Mouse (Mus musculus) liver, adult 2 months (tissue): ENCODE results near the gene Zfp39. TPM values are rescaled to one million over a fixed set of nuclear protein-coding genes. Genes with fewer than 3 reads are reported as not detected.
A peak's percentile ranks its signal among the peaks of the same experiment; 100 is the strongest.

Experiments used
- DNase-seq: peaks from one replicate; pipeline ENCODE4 v3.0.0-alpha.2; 2011; ENCODE audit warnings: low read depth, low spot score; ENCODE audit errors: extremely low read depth
- H3K27ac ChIP-seq: fragments of 200-500 bp; replicated peaks from 2 replicates; pipeline ENCODE4 v1.5.1; 2012; ENCODE audit warnings: low read depth, mild to moderate bottlenecking, control low read depth, inconsistent platforms, low read length; ENCODE audit not compliant: insufficient read depth
- H3K27me3 ChIP-seq: fragments of 200-500 bp; 2 replicates; pipeline ENCODE4 v1.6.1; 2012; ENCODE audit warnings: mild to moderate bottlenecking, moderate library complexity, low read length, inconsistent platforms; ENCODE audit not compliant: control insufficient read depth, insufficient read depth
- H3K36me3 ChIP-seq: fragments of 200-500 bp; 2 replicates; pipeline ENCODE4 v1.6.1; 2012; ENCODE audit warnings: low read length, inconsistent platforms; ENCODE audit not compliant: control insufficient read depth, insufficient read depth
- H3K4me1 ChIP-seq: fragments of 200-500 bp; 2 replicates; pipeline ENCODE4 v1.6.1; 2011; ENCODE audit warnings: low read length; ENCODE audit not compliant: control insufficient read depth, insufficient read depth
- H3K4me3 ChIP-seq: fragments of 200-500 bp; 2 replicates; pipeline ENCODE4 v1.5.1; 2011; ENCODE audit warnings: low read depth, mild to moderate bottlenecking, control low read depth, low read length, moderate library complexity; ENCODE audit not compliant: insufficient read depth
- H3K79me2 ChIP-seq: fragments of 200-500 bp; 2 replicates; pipeline ENCODE4 v1.6.1; 2012; ENCODE audit warnings: inconsistent platforms, mild to moderate bottlenecking, low read length, moderate library complexity; ENCODE audit not compliant: control insufficient read depth, insufficient read depth
- H3K9ac ChIP-seq: fragments of 200-500 bp; 2 replicates; pipeline ENCODE4 v1.6.1; 2012; ENCODE audit warnings: low read depth, mild to moderate bottlenecking, control low read depth, inconsistent platforms, low read length
- CTCF ChIP-seq: fragments of 200-500 bp; IDR thresholded peaks from 2 replicates; pipeline ENCODE4 v1.5.1; 2011; ENCODE audit warnings: low read depth, low read length, control low read depth
- POLR2A ChIP-seq: fragments of 200-500 bp; IDR thresholded peaks from 2 replicates; pipeline ENCODE4 v1.6.1; 2011; ENCODE audit warnings: low read length, control low read depth; ENCODE audit not compliant: insufficient read depth; ENCODE audit errors: extremely low read depth
- WGBS: fragments of 180-500 bp; shearing (Covaris S2); methylation state at CpG from one replicate; pipeline ENCODE4 v1.1.7; 2018; 5-methylcytosine and 5-hydroxymethylcytosine counted together
- polyA plus RNA-seq: library from polyadenylated mRNA; depleted of rRNA; stranded (reverse); fragments of >200 nt; gene quantifications from 2 replicates; pipeline ENCODE4 v1.2.3, GENCODE M21; 2012
- total RNA-seq: library from RNA; depleted of rRNA; stranded (reverse); fragments of >200 nt; gene quantifications from 2 replicates; pipeline ENCODE4 v1.2.3, GENCODE M21; 2014

Gene Zfp39
- total and polyA plus RNA-seq, 2 experiments, result 0.66 to 4.9 TPM

- Histone ChIP-seq H3K4me3 (peak within 1 kb of the TSS; percentile 30; the same call in 1 of the 2 replicates), H3K36me3 (no peaks in the 10 kb centered on the region), H3K27ac (no peak within 1 kb of the TSS), H3K27me3 (peaks cover 8% of the 10 kb centered on the region; the same call in 1 of the 2 replicates), H3K9ac (no peak within 1 kb of the TSS), H3K4me1 (peaks cover 14% of the 10 kb centered on the region; the same call in 1 of the 2 replicates), H3K79me2 (no peaks in the 10 kb centered on the region)
- 2% methylated on average over 48 of the region's 48 CpGs for WGBS
- peak; percentile 56 for DNase-seq
- TF ChIP-seq POLR2A, result no peak
- no peak for TF ChIP-seq CTCF
Observed at GRCm38 (mm10) chr11:58948542-58949479, 44.8 kb upstream of the Zfp39 start, which contains the start of gene Hist3h2ba. TSS of gene Hist3h2ba (plus strand) at chr11:58948920.

- Histone ChIP-seq H3K79me2 (no peaks in the 10 kb centered on the region), H3K9ac (no peak overlapping the region), H3K36me3 (no peaks in the 10 kb centered on the region), H3K27me3 (peaks cover 8% of the 10 kb centered on the region; the same call in 1 of the 2 replicates), H3K4me3 (peak overlapping the region; percentile 7; the same call in 1 of the 2 replicates), H3K27ac (no peak overlapping the region), H3K4me1 (peaks cover 9% of the 10 kb centered on the region; the same call in 1 of the 2 replicates)
- DNase-seq, result no peak
- TF ChIP-seq POLR2A (no peak), CTCF (no peak)
- 23% methylated on average over 23 of the region's 23 CpGs for WGBS
Observed at GRCm38 (mm10) chr11:58947798-58948528, 43.9 kb upstream of the Zfp39 start.

GRCm38 (mm10) chr11:58947306-58947705 is 43.3 kb upstream of the Zfp39 start:
- H3K4me3 ChIP-seq, result no peak overlapping the region
- H3K27me3 ChIP-seq, result peaks cover 8% of the 10 kb centered on the region; the same call in 1 of the 2 replicates
- 80% methylated on average over 3 of the region's 3 CpGs for WGBS
- TF ChIP-seq CTCF (no peak), POLR2A (no peak)
- H3K4me1 ChIP-seq, result peaks cover 9% of the 10 kb centered on the region; the same call in 1 of the 2 replicates
- DNase-seq, result no peak
- H3K9ac ChIP-seq, result no peak overlapping the region
- no peak overlapping the region for H3K27ac ChIP-seq
- no peaks in the 10 kb centered on the region for H3K79me2 ChIP-seq
- H3K36me3 ChIP-seq, result no peaks in the 10 kb centered on the region

DNA sequence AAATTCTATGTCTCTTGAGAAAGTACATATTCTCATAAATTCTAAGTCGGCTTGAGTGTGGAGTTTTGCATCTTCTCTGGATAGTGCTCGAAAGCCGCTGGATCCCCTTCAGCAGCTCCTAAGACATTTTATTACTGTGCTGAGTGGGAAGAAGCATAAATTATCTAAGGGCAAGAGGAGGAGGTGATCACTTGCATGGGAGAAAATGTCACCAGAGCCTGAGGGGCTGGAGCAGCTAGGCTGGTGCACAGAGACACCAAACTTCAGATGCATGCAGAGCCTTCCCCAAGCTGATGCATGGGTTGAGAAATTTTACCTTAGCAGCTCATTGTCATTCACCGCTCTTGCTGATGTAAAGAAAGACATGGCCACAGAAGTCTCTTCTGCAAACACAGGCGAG is 40.1 kb upstream of the Zfp39 start:
- Histone ChIP-seq H3K36me3 (no peaks in the 10 kb centered on the region), H3K4me1 (peaks cover 9% of the 10 kb centered on the region; the same call in 1 of the 2 replicates), H3K27me3 (peaks cover 7% of the 10 kb centered on the region; the same call in 1 of the 2 replicates), H3K79me2 (no peaks in the 10 kb centered on the region), H3K4me3 (no peak overlapping the region), H3K9ac (no peak overlapping the region), H3K27ac (no peak overlapping the region)
- no peak for DNase-seq
- TF ChIP-seq CTCF, result no peak
- no peak for TF ChIP-seq POLR2A
- WGBS, result 86% methylated on average over 5 of the region's 5 CpGs

GRCm38 (mm10) chr11:58939088-58939439 is 35.0 kb upstream of the Zfp39 start:
- H3K27me3 ChIP-seq, result no peaks in the 10 kb centered on the region
- H3K79me2 ChIP-seq, result no peaks in the 10 kb centered on the region; the same call in 1 of the 2 replicates
- H3K36me3 ChIP-seq, result peaks cover 14% of the 10 kb centered on the region
- 0 out of 2 replicates have a peak overlapping the region, but pooled peaks have one; percentile 1 for H3K27ac ChIP-seq
- no peak overlapping the region for H3K4me3 ChIP-seq
- peaks cover 10% of the 10 kb centered on the region for H3K4me1 ChIP-seq
- no peak overlapping the region for H3K9ac ChIP-seq
- TF ChIP-seq POLR2A (no peak), CTCF (no peak)
- DNase-seq, result no peak
- 22% methylated on average over 6 of the region's 6 CpGs for WGBS
